Mouse (Mus musculus) layer of hippocampus, postnatal 25 days (tissue): ENCODE results near the gene Kcnc3. TPM values are rescaled to one million over a fixed set of nuclear protein-coding genes. Genes with fewer than 3 reads are reported as not detected.

Experiments
- total RNA-seq, 2 experiments: library from RNA; stranded (reverse); gene quantifications; 2 replicates each; pipeline ENCODE4 v1.2.3; 2021

Gene Kcnc3
- total RNA-seq, 2 experiments from 2014 or later, result 167 to 190 TPM

Other genes with a start within 250 kb of the Kcnc3 start
- gene Syt3, start 206.6 kb upstream of the Kcnc3 start, total RNA-seq, result 10 to 100 TPM; 91.3 to 92.1 TPM
- gene 1700008O03Rik, start 204.8 kb upstream of the Kcnc3 start, total RNA-seq, result 1 to 10 TPM; 3.8 to 4.1 TPM
- gene Lrrc4b, start 161.6 kb upstream of the Kcnc3 start, total RNA-seq, result 100 to 1,000 TPM; 322 to 333 TPM
- gene Aspdh, start 125.3 kb upstream of the Kcnc3 start, total RNA-seq, result 10 to 100 TPM; 10.9 to 13.2 TPM
- gene Josd2, start 122.7 kb upstream of the Kcnc3 start, total RNA-seq, result 100 to 1,000 TPM; 102 to 107 TPM
- 100 to 1,000 TPM; 207 to 212 TPM for gene Emc10, start 94.1 kb upstream of the Kcnc3 start, total RNA-seq
- gene Fam71e1, start 94.1 kb upstream of the Kcnc3 start, total RNA-seq, result 10 to 100 TPM; 18.6 to 22.8 TPM
- not detected for gene Mybpc2, start 66.0 kb upstream of the Kcnc3 start, total RNA-seq
- under 1 TPM; 0.12 TPM for gene Spib, start 58.6 kb upstream of the Kcnc3 start, total RNA-seq
- gene Pold1, start 41.8 kb upstream of the Kcnc3 start, total RNA-seq, result 1 to 10 TPM; 7.3 to 8.9 TPM
- 10 to 100 TPM; 60.6 to 66.3 TPM for gene Nr1h2, start 36.7 kb upstream of the Kcnc3 start, total RNA-seq
- not detected for gene Napsa, start 18.3 kb upstream of the Kcnc3 start, total RNA-seq
- gene Myh14, start 80.2 kb downstream of the Kcnc3 start, total RNA-seq, result 10 to 100 TPM; 25.0 to 31.0 TPM
- gene Izumo2, start 118.1 kb downstream of the Kcnc3 start, total RNA-seq, result not detected
- 10 to 100 TPM; 33.8 to 35.0 TPM for gene Vrk3, start 157.7 kb downstream of the Kcnc3 start, total RNA-seq
- gene Zfp473, start 160.4 kb downstream of the Kcnc3 start, total RNA-seq, result under 1 TPM; 0.31 to 0.37 TPM
- 10 to 100 TPM; 30.7 to 31.1 TPM for gene Nup62, start 225.4 kb downstream of the Kcnc3 start, total RNA-seq
- 1 to 10 TPM; 1.4 to 2.4 TPM for gene Il4i1, start 225.7 kb downstream of the Kcnc3 start, total RNA-seq
- 10 to 100 TPM; 26.7 to 31.2 TPM for gene Atf5, start 226.0 kb downstream of the Kcnc3 start, total RNA-seq